Mouse (Mus musculus): ENCODE results near the gene Usb1. TPM values are rescaled to one million over a fixed set of nuclear protein-coding genes. Genes with fewer than 3 reads are reported as not detected.

Gene Usb1
- polyA plus RNA-seq, 1 experiment from 2014 or later = 43.7 TPM

DNA sequence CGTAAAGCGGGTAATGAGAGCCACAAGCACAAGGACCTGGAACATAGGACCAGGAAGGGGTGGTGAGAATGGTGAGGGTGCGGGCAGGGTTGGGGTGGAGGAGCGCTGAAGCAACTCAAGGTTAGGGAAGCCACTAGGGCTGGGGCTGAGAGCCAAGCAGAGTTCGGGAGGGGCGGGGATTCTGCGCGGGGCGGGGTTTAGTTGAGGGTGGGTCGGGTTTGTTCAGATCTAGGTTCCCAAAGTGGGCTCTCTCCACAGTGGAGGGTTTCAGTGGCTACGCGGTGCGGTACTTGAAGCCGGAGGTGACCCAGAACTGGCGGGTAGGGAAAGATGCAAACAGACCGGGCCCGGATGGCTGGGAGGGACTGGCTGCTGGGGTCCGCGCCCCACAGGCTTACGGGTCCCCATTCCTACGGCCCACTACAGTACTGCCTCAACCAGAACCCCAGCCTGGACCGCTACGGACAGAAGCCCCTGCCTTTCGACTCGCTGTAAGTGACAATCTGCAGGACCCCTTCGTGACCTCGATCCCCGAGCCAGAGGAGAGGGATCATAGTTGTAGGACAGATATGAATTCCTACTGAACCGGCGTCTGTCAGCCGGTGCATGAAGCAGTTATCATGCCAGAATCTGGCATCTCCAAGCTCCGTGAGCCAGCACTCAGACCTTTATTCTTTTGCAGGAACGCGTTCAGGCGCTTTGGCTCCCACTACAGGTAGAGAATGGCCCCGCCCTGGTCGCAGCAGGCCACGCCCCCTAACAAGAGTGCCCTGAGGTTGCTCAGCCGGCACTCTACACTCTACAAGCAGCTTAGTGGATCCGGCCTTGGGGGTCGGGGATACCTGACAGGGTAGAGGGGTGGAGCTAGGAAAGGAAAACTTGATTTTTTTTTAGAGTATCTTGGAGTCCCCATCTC is 11.6 kb upstream of the Usb1 start:
- Histone ChIP-seq H3K27ac (no peak overlapping the region), H3K27me3 (peaks cover 15% of the 10 kb centered on the region), H3K4me3 (peak overlapping the region; percentile 38), H3K4me1 (peaks cover 21% of the 10 kb centered on the region), H3K36me3 (ENCODE audit: poor library complexity, severe bottlenecking) (peaks cover 23% of the 10 kb centered on the region), H3K9ac (peak overlapping the region; percentile 57), H3K9me3 (replicated peaks) (no peaks in the 10 kb centered on the region), H3K4me2 (peak overlapping the region; percentile 71)
- ATAC-seq = peak; percentile 70
- WGBS = 3% methylated on average over 41 of the region's 41 CpGs

DNA sequence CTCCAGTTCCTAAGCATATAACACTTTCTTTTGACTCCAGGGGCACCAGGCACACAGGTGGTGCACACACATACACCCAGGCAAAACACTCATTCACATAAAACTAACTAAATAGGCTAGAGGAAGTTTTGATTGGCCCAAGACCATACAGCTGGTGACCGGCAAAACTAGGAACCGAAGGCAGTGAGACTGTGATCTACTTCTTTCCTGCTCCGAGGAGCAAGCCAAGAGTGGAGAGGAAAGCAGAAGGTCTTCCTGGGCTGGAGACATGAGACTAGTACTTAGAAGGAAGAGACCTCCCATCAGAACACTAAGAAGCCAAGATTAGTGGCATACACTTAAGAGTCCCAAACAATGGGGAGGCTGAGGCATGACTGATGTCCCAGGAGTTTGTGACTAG is 8.9 kb upstream of the Usb1 start:
- Histone ChIP-seq H3K4me2 (no peak overlapping the region), H3K9ac (no peak overlapping the region), H3K4me1 (peaks cover 35% of the 10 kb centered on the region), H3K9me3 (replicated peaks) (no peaks in the 10 kb centered on the region), H3K36me3 (ENCODE audit: poor library complexity, severe bottlenecking) (peaks cover 51% of the 10 kb centered on the region), H3K27me3 (peaks cover 15% of the 10 kb centered on the region), H3K27ac (no peak overlapping the region), H3K4me3 (no peak overlapping the region)
- WGBS = 84% methylated on average over 3 of the region's 3 CpGs
- ATAC-seq = no peak

DNA sequence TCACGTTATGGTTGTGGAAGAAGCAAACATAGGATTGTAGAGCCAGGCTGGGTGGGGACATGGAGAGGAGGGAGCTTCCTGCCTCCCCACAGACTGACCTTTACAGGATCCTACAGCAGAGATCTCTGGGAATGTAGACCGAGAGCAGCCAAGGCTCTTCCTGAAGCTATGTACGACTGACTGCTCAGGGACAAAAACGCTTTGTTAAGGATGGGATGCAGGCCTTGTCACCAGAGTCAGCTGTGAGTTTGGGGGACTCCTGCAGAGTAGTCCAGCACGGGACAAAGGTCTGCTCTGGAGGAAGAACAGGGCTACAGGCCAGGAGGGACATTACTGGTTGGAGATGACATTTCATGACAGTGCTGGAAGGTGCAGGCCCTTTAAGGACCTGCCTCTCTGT is 7.4 kb upstream of the Usb1 start:
- Histone ChIP-seq H3K4me1 (peaks cover 39% of the 10 kb centered on the region), H3K27me3 (peaks cover 11% of the 10 kb centered on the region), H3K4me2 (no peak overlapping the region), H3K9ac (no peak overlapping the region), H3K4me3 (no peak overlapping the region), H3K9me3 (replicated peaks) (no peaks in the 10 kb centered on the region), H3K36me3 (ENCODE audit: poor library complexity, severe bottlenecking) (peaks cover 65% of the 10 kb centered on the region), H3K27ac (no peak overlapping the region)
- ATAC-seq = no peak
- 34% methylated on average over 5 of the region's 5 CpGs for WGBS

DNA sequence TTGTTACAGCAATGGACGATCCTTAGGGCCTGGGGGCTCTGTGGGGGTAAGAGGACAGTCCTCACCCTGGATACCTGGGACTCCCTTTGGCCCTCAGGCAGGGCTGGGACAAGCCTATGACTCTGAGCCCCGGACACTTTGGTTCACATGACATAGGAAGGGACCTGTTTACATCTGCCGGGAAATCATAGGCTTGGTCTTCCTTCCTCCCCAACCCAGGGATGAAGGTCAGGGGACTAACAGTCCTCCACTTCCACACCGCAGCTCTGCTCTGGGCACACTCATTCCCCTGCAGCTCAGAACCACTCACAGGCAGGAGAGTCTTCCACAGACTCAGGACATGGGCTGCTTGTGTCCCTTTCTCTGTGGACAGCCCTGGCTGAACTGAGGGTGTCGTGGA is 5.3 kb upstream of the Usb1 start:
- ATAC-seq = no peak
- no peaks in the 10 kb centered on the region for H3K27me3 ChIP-seq
- no peak overlapping the region for H3K27ac ChIP-seq
- WGBS = 88% methylated on average over 5 of the region's 5 CpGs
- no peak overlapping the region for H3K9ac ChIP-seq
- no peak overlapping the region for H3K4me3 ChIP-seq
- H3K9me3 ChIP-seq (replicated peaks) = no peaks in the 10 kb centered on the region
- H3K36me3 ChIP-seq (ENCODE audit: poor library complexity, severe bottlenecking) = peaks cover 70% of the 10 kb centered on the region
- H3K4me1 ChIP-seq = peaks cover 41% of the 10 kb centered on the region
- no peak overlapping the region for H3K4me2 ChIP-seq

- H3K9me3 ChIP-seq (replicated peaks) = no peaks in the 10 kb centered on the region
- H3K4me3 ChIP-seq = no peak overlapping the region
- H3K27ac ChIP-seq = no peak overlapping the region; the same call in 1 of the 2 replicates
- no peak for ATAC-seq
- no peaks in the 10 kb centered on the region for H3K27me3 ChIP-seq
- no peak overlapping the region for H3K9ac ChIP-seq
- H3K4me2 ChIP-seq = no peak overlapping the region
- peaks cover 70% of the 10 kb centered on the region for H3K36me3 ChIP-seq (ENCODE audit: poor library complexity, severe bottlenecking)
- 88% methylated on average over 46 of the region's 46 CpGs for WGBS
- peaks cover 47% of the 10 kb centered on the region for H3K4me1 ChIP-seq
Observed at GRCm38 (mm10) chr8:95327866-95328465, 4.1 kb upstream of the Usb1 start.

GRCm38 (mm10) chr8:95330367-95330766 is 1.7 kb upstream of the Usb1 start:
- Histone ChIP-seq H3K36me3 (ENCODE audit: poor library complexity, severe bottlenecking) (peaks cover 64% of the 10 kb centered on the region), H3K27ac (0 out of 2 replicates have a peak overlapping the region, but pooled peaks have one; percentile 93)
- WGBS = 84% methylated on average over 1 of the region's 1 CpGs

GRCm38 (mm10) chr8:95331156-95331719 is 846 bp upstream of the Usb1 start:
- WGBS = under 1% methylated on average over 38 of the region's 38 CpGs
- peak overlapping the region; percentile 92 for H3K4me2 ChIP-seq

More at GRCm38 (mm10) chr8:95330367-95330766, 1.7 kb upstream of the Usb1 start:
- H3K27me3 ChIP-seq = no peaks in the 10 kb centered on the region
- H3K4me3 ChIP-seq = peak overlapping the region; percentile 62
- H3K4me2 ChIP-seq = peak overlapping the region; percentile 92
- H3K4me1 ChIP-seq = peaks cover 41% of the 10 kb centered on the region
- peak overlapping the region; percentile 90 for H3K9ac ChIP-seq
- no peaks in the 10 kb centered on the region for H3K9me3 ChIP-seq (replicated peaks)
- ATAC-seq = no peak

GRCm38 (mm10) chr8:95332437-95333199 is 534 bp downstream of the Usb1 start:
- Histone ChIP-seq H3K9me3 (replicated peaks) (no peaks in the 10 kb centered on the region), H3K4me3 (peak overlapping the region; percentile 62), H3K27ac (peak overlapping the region; percentile 93), H3K36me3 (ENCODE audit: poor library complexity, severe bottlenecking) (peaks cover 48% of the 10 kb centered on the region), H3K27me3 (no peaks in the 10 kb centered on the region), H3K9ac (peak overlapping the region; percentile 90), H3K4me1 (peaks cover 28% of the 10 kb centered on the region), H3K4me2 (peak overlapping the region; percentile 92)
- peak; percentile 25; the same call in 1 of the 2 replicates for ATAC-seq
- WGBS = 29% methylated on average over 21 of the region's 21 CpGs

More at GRCm38 (mm10) chr8:95331156-95331719, 846 bp upstream of the Usb1 start:
- peak; percentile 31 for ATAC-seq
- H3K27me3 ChIP-seq = no peaks in the 10 kb centered on the region
- H3K36me3 ChIP-seq (ENCODE audit: poor library complexity, severe bottlenecking) = peaks cover 55% of the 10 kb centered on the region
- peak overlapping the region; percentile 93 for H3K27ac ChIP-seq
- peaks cover 38% of the 10 kb centered on the region for H3K4me1 ChIP-seq
- peak overlapping the region; percentile 90 for H3K9ac ChIP-seq
- no peaks in the 10 kb centered on the region for H3K9me3 ChIP-seq (replicated peaks)
- H3K4me3 ChIP-seq = peak overlapping the region; percentile 62

- no peak for ATAC-seq
- H3K4me2 ChIP-seq = no peak overlapping the region
- H3K27ac ChIP-seq = no peak overlapping the region
- peaks cover 50% of the 10 kb centered on the region for H3K36me3 ChIP-seq (ENCODE audit: poor library complexity, severe bottlenecking)
- no peaks in the 10 kb centered on the region for H3K9me3 ChIP-seq (replicated peaks)
- no peak overlapping the region for H3K4me3 ChIP-seq
- H3K27me3 ChIP-seq = no peaks in the 10 kb centered on the region
- H3K9ac ChIP-seq = no peak overlapping the region
- peaks cover 11% of the 10 kb centered on the region for H3K4me1 ChIP-seq
- WGBS = 95% methylated on average over 1 of the region's 1 CpGs
Observed at GRCm38 (mm10) chr8:95335706-95336105, 3.6 kb downstream of the Usb1 start.

DNA sequence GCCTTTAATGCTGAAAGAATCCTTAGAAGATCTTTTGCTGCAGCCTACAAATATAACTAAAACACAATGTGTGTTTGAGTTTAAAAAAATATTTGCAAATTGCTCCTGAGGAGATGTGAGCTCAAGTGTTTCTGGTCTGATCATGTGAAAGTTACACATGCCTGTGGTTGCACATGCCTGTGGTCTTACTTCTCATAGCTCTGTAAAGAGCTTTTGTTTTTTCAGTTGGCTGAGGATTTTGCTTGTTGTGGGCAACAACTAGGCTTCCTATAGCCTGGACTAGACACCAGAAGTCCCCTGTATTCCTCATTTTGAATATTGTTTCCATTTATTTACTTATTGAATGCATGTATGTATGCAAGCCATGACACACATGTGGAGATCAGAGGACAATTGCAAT is 4.3 kb downstream of the Usb1 start:
- no peak for ATAC-seq

DNA sequence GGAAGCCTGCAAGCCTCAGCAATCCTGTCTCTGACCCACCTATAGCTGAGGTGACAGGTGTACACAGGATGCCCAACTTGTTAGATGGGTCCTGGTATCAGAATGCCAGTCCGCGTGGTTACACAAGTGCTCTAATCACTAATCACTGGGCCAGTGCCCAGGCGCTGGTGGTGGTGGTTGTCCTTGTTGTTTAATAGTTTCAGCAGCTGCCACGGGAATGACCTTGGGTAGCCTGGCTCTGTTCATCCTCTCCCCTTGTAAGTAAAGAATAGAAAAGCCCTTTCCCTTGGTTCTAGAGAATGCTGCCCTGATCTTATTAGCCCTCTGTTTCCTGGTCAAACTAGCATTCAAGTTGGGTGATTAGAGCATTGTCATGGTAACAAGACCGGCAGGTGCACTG is 9.6 kb downstream of the Usb1 start:
- Histone ChIP-seq H3K4me3 (no peak overlapping the region), H3K36me3 (ENCODE audit: poor library complexity, severe bottlenecking) (peaks cover 68% of the 10 kb centered on the region), H3K9ac (no peak overlapping the region), H3K27ac (no peak overlapping the region), H3K27me3 (no peaks in the 10 kb centered on the region), H3K4me1 (peaks cover 7% of the 10 kb centered on the region; the same call in 1 of the 2 replicates), H3K9me3 (replicated peaks) (no peaks in the 10 kb centered on the region), H3K4me2 (no peak overlapping the region)
- WGBS = 50% methylated on average over 5 of the region's 5 CpGs
- no peak for ATAC-seq

More for the DNA sequence above, 4.3 kb downstream of the Usb1 start:
- H3K36me3 ChIP-seq (ENCODE audit: poor library complexity, severe bottlenecking) = peaks cover 54% of the 10 kb centered on the region
- no peak overlapping the region for H3K4me3 ChIP-seq
- no peak overlapping the region for H3K27ac ChIP-seq
- no peak overlapping the region for H3K4me2 ChIP-seq
- H3K4me1 ChIP-seq = peaks cover 9% of the 10 kb centered on the region; the same call in 1 of the 2 replicates
- no peaks in the 10 kb centered on the region for H3K9me3 ChIP-seq (replicated peaks)
- H3K27me3 ChIP-seq = no peaks in the 10 kb centered on the region
- H3K9ac ChIP-seq = no peak overlapping the region

Measured in forebrain, embryonic 13.5 days (tissue).